ENCODE assay signal across 8 mouse cellular contexts in genomic region chr11:52253674-52254375, GRCm38 (mm10). TPM values are rescaled to one million over a fixed set of nuclear protein-coding genes. Genes with fewer than 3 reads are reported as not detected.
DNase-seq lines count a peak whose midpoint lies in the region; ATAC-seq and TF ChIP-seq lines count a peak whose summit lies in the region.

No protein-coding gene starts in this region.

- no peak for TF ChIP-seq EP300 in liver, postnatal 0 days (IDR thresholded peaks at IDR 0.05; ENCODE audit: low read depth)

- TF ChIP-seq CTCF in liver, postnatal 0 days (IDR thresholded peaks at IDR 0.05; ENCODE audit: low read depth): peak; percentile 92

- WGBS in liver, postnatal 0 days (ENCODE audit: insufficient replicate concordance): 71% methylated on average over 11 of the region's 11 CpGs

- no peaks in the 10 kb centered on the region for H3K27me3 ChIP-seq in liver, postnatal 0 days (ENCODE audit: insufficient read depth, low read length)

- no peak overlapping the region for H3K27ac ChIP-seq in liver, postnatal 0 days (ENCODE audit: low read depth)

- H3K9me3 ChIP-seq in liver, postnatal 0 days (ENCODE audit: low read length): no peaks in the 10 kb centered on the region

- no peak overlapping the region for H3K9ac ChIP-seq in liver, postnatal 0 days (replicated peaks)

- DNase-seq in CD4-positive helper T cell, adult 2 months (ENCODE audit: low read depth, low spot score): peak; percentile 68
- peak; percentile 64 for DNase-seq in adipocyte (ENCODE audit: low spot score)
- peak; percentile 84 for DNase-seq in embryo, embryonic 10.5 days (ENCODE audit: low spot score)
- peak; percentile 68 for DNase-seq in heart, adult 8-10 months (ENCODE audit: low spot score)
- peak; percentile 87 for DNase-seq in kidney, postnatal 14 days
- DNase-seq in liver, postnatal 0 days: peak; percentile 51
- peak; percentile 28 to 63 for DNase-seq in urinary bladder, postnatal 36 days (ENCODE audit: low spot score in 2 of 2)

- peak; percentile 52; the same call in 1 of the 2 replicates for ATAC-seq in liver, postnatal 0 days
- ATAC-seq in neutrophil, adult 5-6 weeks (ENCODE audit: extremely low read depth, insufficient number of reproducible peaks, low FRiP score, poor library complexity, severe bottlenecking): peak; percentile 67

- no peak overlapping the region for H3K4me3 ChIP-seq in liver, postnatal 0 days (ENCODE audit: low read depth, low read length)

- peaks cover 5% of the 10 kb centered on the region; the same call in 1 of the 2 replicates for H3K4me1 ChIP-seq in liver, postnatal 0 days (ENCODE audit: insufficient read depth)

- peaks cover 4% of the 10 kb centered on the region; the same call in 1 of the 2 replicates for H3K36me3 ChIP-seq in liver, postnatal 0 days (replicated peaks; ENCODE audit: insufficient read depth, low read length)

- no peak overlapping the region for H3K4me2 ChIP-seq in liver, postnatal 0 days (ENCODE audit: low read depth, low read length)

RNA-seq across cellular contexts. Expression of gene Skp1a, which starts 22.0 kb away (rescaled TPM):
- 100 to 1,000 TPM; 243 to 269 (median 257) TPM for total RNA-seq in heart, adult 8-10 months (2022)
- polyA plus RNA-seq in liver, postnatal 0 days (2015; fragmentation: Nextera tagmentation; extraction: Ambion mirVana): 289 and 296 TPM in 2 replicates
- 80.5 and 92.6 TPM in 2 replicates for total RNA-seq in neutrophil, adult 5-6 weeks (2017)

RNA-seq across cellular contexts. Expression of gene Tcf7, which starts 29.0 kb away (rescaled TPM):
- 1 to 10 TPM in 1 of 4 experiments, under 1 TPM in 3; 0.44 to 1.0 (median 0.83) TPM for total RNA-seq in heart, adult 8-10 months (2022)
- polyA plus RNA-seq in liver, postnatal 0 days (2015; fragmentation: Nextera tagmentation; extraction: Ambion mirVana): 1.4 and 1.5 TPM in 2 replicates
- 32.0 and 34.7 TPM in 2 replicates for total RNA-seq in neutrophil, adult 5-6 weeks (2017)

RNA-seq across cellular contexts. Expression of gene Olfr1371, which starts 40.0 kb away (rescaled TPM):
- total RNA-seq in heart, adult 8-10 months (2022): not detected
- polyA plus RNA-seq in liver, postnatal 0 days (2015; fragmentation: Nextera tagmentation; extraction: Ambion mirVana): not detected in 2 replicates
- not detected in 2 replicates for total RNA-seq in neutrophil, adult 5-6 weeks (2017)

Comparison
In these comparisons a context has a peak if more than half of its experiments do, and no peak if none do; other contexts are left out.
1. RNA of gene Tcf7, which starts 29.0 kb away (total RNA-seq): 32.0 to 34.7 TPM in neutrophil, adult 5-6 weeks; 0.44 to 1.0 TPM in heart, adult 8-10 months; every median in the first group is over 10 times any median in the second.
2. Peak in every context shown above with its lines, with median percentiles within 50 percentile points of each other: DNase-seq.